Mouse (Mus musculus) liver, embryonic 11.5 days (tissue): ENCODE data around the gene Snd1. TPM values are rescaled to one million over a fixed set of nuclear protein-coding genes. Genes with fewer than 3 reads are reported as not detected.

Experiments used
- ATAC-seq: fragments of 200-750 bp; cut with Nextera tagmentation; replicated peaks from 2 replicates; pipeline ENCODE4 v1.8.0; 2017; ENCODE audit warnings: moderate number of reproducible peaks, mild to moderate bottlenecking, moderate TSS enrichment, moderate library complexity; ENCODE audit not compliant: low FRiP score
- DNase-seq: peaks from one replicate; pipeline ENCODE4 v3.0.0-alpha.2; 2017; ENCODE audit warnings: low spot score
- H3K27ac ChIP-seq: fragments of 300-500 bp; sonication (generic); 2 replicates; pipeline ENCODE4 v1.5.1; 2014; ENCODE audit warnings: mild to moderate bottlenecking, low read depth, low read length, control low read depth
- H3K27me3 ChIP-seq: fragments of 300-500 bp; sonication (generic); replicated peaks from 2 replicates; pipeline ENCODE4 v1.6.1; 2014; ENCODE audit warnings: low read length, mixed read lengths; ENCODE audit not compliant: control insufficient read depth, insufficient read depth
- H3K36me3 ChIP-seq: fragments of 300-500 bp; sonication (generic); 2 replicates; pipeline ENCODE4 v1.6.1; 2014; ENCODE audit warnings: mild to moderate bottlenecking, low read length, moderate library complexity, mixed read lengths; ENCODE audit not compliant: control insufficient read depth, insufficient read depth
- H3K4me1 ChIP-seq: fragments of 300-500 bp; sonication (generic); replicated peaks from 2 replicates; pipeline ENCODE4 v1.6.1; 2014; ENCODE audit warnings: low read length, mixed read lengths; ENCODE audit not compliant: control insufficient read depth, insufficient read depth
- H3K4me2 ChIP-seq: fragments of 300-500 bp; sonication (generic); 2 replicates; pipeline ENCODE4 v1.6.1; 2014; ENCODE audit warnings: mild to moderate bottlenecking, control low read depth, moderate library complexity
- H3K4me3 ChIP-seq: fragments of 300-500 bp; sonication (generic); 2 replicates; pipeline ENCODE4 v1.5.1; 2014; ENCODE audit warnings: low read depth, low read length, control low read depth
- H3K9ac ChIP-seq: fragments of 300-500 bp; sonication (generic); 2 replicates; pipeline ENCODE4 v1.6.1; 2014; ENCODE audit warnings: low read depth, low read length, control low read depth
- H3K9me3 ChIP-seq: fragments of 300-500 bp; sonication (generic); 2 replicates; pipeline ENCODE4 v1.6.1; 2016; ENCODE audit warnings: low read length, inconsistent platforms, mixed read lengths; ENCODE audit not compliant: control insufficient read depth
- WGBS: fragments of 180-500 bp; shearing (Covaris S2); extraction: QIAGEN DNeasy Blood & Tissue Kit; methylation state at CpG from one replicate; pipeline ENCODE4 v1.1.7; 2014; 5-methylcytosine and 5-hydroxymethylcytosine counted together
- polyA plus RNA-seq: library from polyadenylated mRNA; unstranded; fragments of >200 nt; fragmentation: Nextera tagmentation; extraction: Ambion mirVana; gene quantifications from 2 replicates; pipeline ENCODE4 v1.2.1, GENCODE M21; 2014

The Snd1 gene
- polyA plus RNA-seq, 1 experiment from 2014 or later: 107 TPM

GRCm38 (mm10) chr6:28826689-28827389, 351.9 kb downstream of the Snd1 start:
- no peaks in the 10 kb centered on the region for H3K9me3 ChIP-seq
- H3K27me3 ChIP-seq: peaks cover 23% of the 10 kb centered on the region
- H3K4me2 ChIP-seq: no peak overlapping the region
- peaks cover 8% of the 10 kb centered on the region; the same call in 1 of the 2 replicates for H3K4me1 ChIP-seq
- DNase-seq: no peak
- ATAC-seq: no peak
- H3K9ac ChIP-seq: no peak overlapping the region
- 0 out of 2 replicates have a peak, but pooled peaks cover 3% of the 10 kb centered on the region for H3K36me3 ChIP-seq
- 83% methylated on average over 9 of the region's 9 CpGs for WGBS
- no peak overlapping the region for H3K27ac ChIP-seq
- no peak overlapping the region for H3K4me3 ChIP-seq

GRCm38 (mm10) chr6:28827565-28827964, 352.6 kb downstream of the Snd1 start:
- H3K27ac ChIP-seq: no peak overlapping the region
- no peak overlapping the region for H3K4me2 ChIP-seq
- H3K4me3 ChIP-seq: no peak overlapping the region
- H3K9ac ChIP-seq: no peak overlapping the region
- DNase-seq: no peak
- H3K4me1 ChIP-seq: peaks cover 11% of the 10 kb centered on the region; the same call in 1 of the 2 replicates
- 67% methylated on average over 3 of the region's 3 CpGs for WGBS
- no peak for ATAC-seq
- H3K9me3 ChIP-seq: no peaks in the 10 kb centered on the region
- H3K27me3 ChIP-seq: peaks cover 30% of the 10 kb centered on the region
- 0 out of 2 replicates have a peak, but pooled peaks cover 3% of the 10 kb centered on the region for H3K36me3 ChIP-seq

GRCm38 (mm10) chr6:28828593-28828992, 353.7 kb downstream of the Snd1 start:
- 66% methylated on average over 6 of the region's 6 CpGs for WGBS

GRCm38 (mm10) chr6:28830306-28830705, 355.4 kb downstream of the Snd1 start:
- peaks cover 18% of the 10 kb centered on the region for H3K4me1 ChIP-seq
- no peak overlapping the region for H3K4me3 ChIP-seq
- H3K4me2 ChIP-seq: no peak overlapping the region

More at GRCm38 (mm10) chr6:28828593-28828992, 353.7 kb downstream of the Snd1 start:
- H3K36me3 ChIP-seq: 0 out of 2 replicates have a peak, but pooled peaks cover 3% of the 10 kb centered on the region
- H3K27ac ChIP-seq: no peak overlapping the region
- peaks cover 14% of the 10 kb centered on the region for H3K4me1 ChIP-seq
- no peak for ATAC-seq
- H3K9ac ChIP-seq: no peak overlapping the region
- no peak overlapping the region for H3K4me3 ChIP-seq
- H3K27me3 ChIP-seq: peaks cover 39% of the 10 kb centered on the region
- no peaks in the 10 kb centered on the region for H3K9me3 ChIP-seq
- no peak overlapping the region for H3K4me2 ChIP-seq
- DNase-seq: no peak

GRCm38 (mm10) chr6:28831011-28831853, 356.3 kb downstream of the Snd1 start, which contains the start of gene Lrrc4:
Gene Lrrc4 (minus strand): TSS chr6:28831747.
- DNase-seq (no peak), ATAC-seq (no peak)
- peak within 1 kb of the TSS; percentile 39 for H3K9ac ChIP-seq
- H3K4me3 ChIP-seq: peak within 1 kb of the TSS; percentile 58
- no peaks in the 10 kb centered on the region for H3K9me3 ChIP-seq
- 0 out of 2 replicates have a peak, but pooled peaks cover 3% of the 10 kb centered on the region for H3K36me3 ChIP-seq
- H3K4me2 ChIP-seq: peak within 1 kb of the TSS; percentile 99
- 45% methylated on average over 27 of the region's 27 CpGs for WGBS
- H3K4me1 ChIP-seq: peaks cover 18% of the 10 kb centered on the region
- no peak within 1 kb of the TSS for H3K27ac ChIP-seq
- H3K27me3 ChIP-seq: peaks cover 45% of the 10 kb centered on the region

More at GRCm38 (mm10) chr6:28830306-28830705, 355.4 kb downstream of the Snd1 start:
- Histone ChIP-seq H3K36me3 (0 out of 2 replicates have a peak, but pooled peaks cover 3% of the 10 kb centered on the region), H3K9ac (no peak overlapping the region), H3K27ac (no peak overlapping the region), H3K27me3 (peaks cover 45% of the 10 kb centered on the region), H3K9me3 (no peaks in the 10 kb centered on the region)
- DNase-seq (no peak), ATAC-seq (no peak)
- WGBS: 93% methylated on average over 12 of the region's 12 CpGs

- Histone ChIP-seq H3K9me3 (no peaks in the 10 kb centered on the region), H3K4me1 (peaks cover 18% of the 10 kb centered on the region), H3K27me3 (peaks cover 45% of the 10 kb centered on the region), H3K36me3 (0 out of 2 replicates have a peak, but pooled peaks cover 3% of the 10 kb centered on the region), H3K27ac (no peak overlapping the region), H3K4me2 (peak overlapping the region; percentile 99), H3K9ac (peak overlapping the region; percentile 39), H3K4me3 (peak overlapping the region; percentile 58)
- peak; percentile 63 for DNase-seq
- peak; percentile 42; the same call in 1 of the 2 replicates for ATAC-seq
- WGBS: 1% methylated on average over 75 of the region's 82 CpGs
Observed at GRCm38 (mm10) chr6:28831854-28832750, 357.2 kb downstream of the Snd1 start.

GRCm38 (mm10) chr6:28832751-28833291, 357.9 kb downstream of the Snd1 start:
- Histone ChIP-seq H3K4me1 (peaks cover 18% of the 10 kb centered on the region), H3K36me3 (0 out of 2 replicates have a peak, but pooled peaks cover 3% of the 10 kb centered on the region), H3K4me3 (peak overlapping the region; percentile 58), H3K27me3 (peaks cover 45% of the 10 kb centered on the region), H3K4me2 (peak overlapping the region; percentile 99), H3K27ac (no peak overlapping the region), H3K9ac (peak overlapping the region; percentile 28), H3K9me3 (no peaks in the 10 kb centered on the region)
- WGBS: under 1% methylated on average over 57 of the region's 58 CpGs
- ATAC-seq (peak; percentile 47), DNase-seq (peak; percentile 53)
